Mouse (Mus musculus): ENCODE data around the gene Pip4k2b. TPM values are rescaled to one million over a fixed set of nuclear protein-coding genes. Genes with fewer than 3 reads are reported as not detected.
A peak's percentile ranks its signal among the peaks of the same experiment; 100 is the strongest.
"Not testable (repeated sequence)": the region's sequence is repeated elsewhere in the genome, so short reads cannot be mapped to it uniquely, and the experiment has no call there.

The Pip4k2b gene
- total RNA-seq, 2 experiments from 2014 or later, result 33.3 to 38.5 TPM

- intact Hi-C loops (cut with DNase I; ENCODE audit: low total_unique reads), result no loop called here
- no peak for DNase-seq
Observed at GRCm38 (mm10) chr11:97758942-97759341, 14.4 kb upstream of the Pip4k2b start.

GRCm38 (mm10) chr11:97758125-97758524 is 13.6 kb upstream of the Pip4k2b start:
- intact Hi-C loops (cut with DNase I; ENCODE audit: low total_unique reads), result no loop called here

GRCm38 (mm10) chr11:97753277-97753676 is 8.8 kb upstream of the Pip4k2b start:
- no peak for DNase-seq
- intact Hi-C loops (cut with DNase I; ENCODE audit: low total_unique reads), result no loop called here

More at GRCm38 (mm10) chr11:97758125-97758524, 13.6 kb upstream of the Pip4k2b start:
- no peak for DNase-seq

- no peak for DNase-seq
- intact Hi-C loops (cut with DNase I; ENCODE audit: low total_unique reads), result no loop called here
Observed at GRCm38 (mm10) chr11:97748496-97748895, 4.0 kb upstream of the Pip4k2b start.

- intact Hi-C loops (cut with DNase I; ENCODE audit: low total_unique reads), result no loop called here
- DNase-seq, result peak; percentile 29
Observed at GRCm38 (mm10) chr11:97747773-97748172, 3.3 kb upstream of the Pip4k2b start.

- intact Hi-C loops (cut with DNase I; ENCODE audit: low total_unique reads), result no loop called here
- no peak for DNase-seq
Observed at GRCm38 (mm10) chr11:97745331-97745721, 822 bp upstream of the Pip4k2b start.

GRCm38 (mm10) chr11:97744718-97745330 is 320 bp upstream of the Pip4k2b start:
- intact Hi-C loops (cut with DNase I; ENCODE audit: low total_unique reads), result loop anchor here (5.0 kb wide), 1 partner anchor 38 kb away; no protein-coding TSS in a partner anchor
- DNase-seq, result peak; percentile 99

GRCm38 (mm10) chr11:97743423-97743822 is 1.1 kb downstream of the Pip4k2b start:
- no peak for DNase-seq
- intact Hi-C loops (cut with DNase I; ENCODE audit: low total_unique reads), result loop anchor here (5.0 kb wide), 1 partner anchor 36 kb away; no protein-coding TSS in a partner anchor

- intact Hi-C loops (cut with DNase I; ENCODE audit: low total_unique reads), result loop anchor here (5.0 kb wide), 1 partner anchor 35 kb away; no protein-coding TSS in a partner anchor
- no peak for DNase-seq
Observed at GRCm38 (mm10) chr11:97742591-97742990, 1.9 kb downstream of the Pip4k2b start.

- intact Hi-C loops (cut with DNase I; ENCODE audit: low total_unique reads), result loop anchor here (5.0 kb wide), 1 partner anchor 35 kb away; no protein-coding TSS in a partner anchor
Observed at GRCm38 (mm10) chr11:97742157-97742556, 2.3 kb downstream of the Pip4k2b start.

GRCm38 (mm10) chr11:97740190-97740589 is 4.3 kb downstream of the Pip4k2b start:
- intact Hi-C loops (cut with DNase I; ENCODE audit: low total_unique reads), result loop anchor here (5.0 kb wide), 1 partner anchor 33 kb away; no protein-coding TSS in a partner anchor
- peak; percentile 42 for DNase-seq

More at GRCm38 (mm10) chr11:97742157-97742556, 2.3 kb downstream of the Pip4k2b start:
- DNase-seq, result no peak

- DNase-seq, result no peak
- intact Hi-C loops (cut with DNase I; ENCODE audit: low total_unique reads), result no loop called here
Observed at GRCm38 (mm10) chr11:97739155-97739554, 5.3 kb downstream of the Pip4k2b start.

GRCm38 (mm10) chr11:97738703-97739102 is 5.8 kb downstream of the Pip4k2b start:
- intact Hi-C loops (cut with DNase I; ENCODE audit: low total_unique reads), result no loop called here

GRCm38 (mm10) chr11:97737600-97737999 is 6.9 kb downstream of the Pip4k2b start:
- intact Hi-C loops (cut with DNase I; ENCODE audit: low total_unique reads), result no loop called here
- no peak for DNase-seq

More at GRCm38 (mm10) chr11:97738703-97739102, 5.8 kb downstream of the Pip4k2b start:
- no peak for DNase-seq

GRCm38 (mm10) chr11:97736645-97737044 is 7.9 kb downstream of the Pip4k2b start:
- intact Hi-C loops (cut with DNase I; ENCODE audit: low total_unique reads), result no loop called here
- no peak for DNase-seq

- intact Hi-C loops (cut with DNase I; ENCODE audit: low total_unique reads); DNase-seq: not testable (repeated sequence)
Observed at GRCm38 (mm10) chr11:97734810-97735209, 9.7 kb downstream of the Pip4k2b start.

GRCm38 (mm10) chr11:97733689-97734088 is 10.8 kb downstream of the Pip4k2b start:
- intact Hi-C loops (cut with DNase I; ENCODE audit: low total_unique reads), result no loop called here

GRCm38 (mm10) chr11:97728730-97729129 is 15.8 kb downstream of the Pip4k2b start:
- intact Hi-C loops (cut with DNase I; ENCODE audit: low total_unique reads), result no loop called here

More at GRCm38 (mm10) chr11:97733689-97734088, 10.8 kb downstream of the Pip4k2b start:
- DNase-seq, result no peak

GRCm38 (mm10) chr11:97728311-97728710 is 16.2 kb downstream of the Pip4k2b start:
- no peak for DNase-seq
- intact Hi-C loops (cut with DNase I; ENCODE audit: low total_unique reads), result no loop called here

More at GRCm38 (mm10) chr11:97728730-97729129, 15.8 kb downstream of the Pip4k2b start:
- no peak for DNase-seq

- no peak for DNase-seq
- intact Hi-C loops (cut with DNase I; ENCODE audit: low total_unique reads), result no loop called here
Observed at GRCm38 (mm10) chr11:97723709-97724108, 20.8 kb downstream of the Pip4k2b start.

- intact Hi-C loops (cut with DNase I; ENCODE audit: low total_unique reads), result no loop called here
- no peak for DNase-seq
Observed at GRCm38 (mm10) chr11:97721338-97721737, 23.2 kb downstream of the Pip4k2b start.

Data from gastrocnemius, postnatal 14 days (tissue).